Mouse (Mus musculus): ENCODE data around the gene BC025920. TPM values are rescaled to one million over a fixed set of nuclear protein-coding genes. Genes with fewer than 3 reads are reported as not detected.
A peak's percentile ranks its signal among the peaks of the same experiment; 100 is the strongest.

Gene BC025920
- polyA plus RNA-seq, 1 experiment from 2014 or later: 2.1 TPM

- H3K4me1 ChIP-seq (replicated peaks): no peaks in the 10 kb centered on the region
- H3K4me2 ChIP-seq: no peak overlapping the region
- H3K4me3 ChIP-seq: no peak overlapping the region
- H3K9me3 ChIP-seq: no peaks in the 10 kb centered on the region
- ATAC-seq (ENCODE audit: low FRiP score, low read depth): no peak
- 67% methylated on average over 3 of the region's 3 CpGs for WGBS
- no peak overlapping the region for H3K9ac ChIP-seq
- H3K36me3 ChIP-seq: no peaks in the 10 kb centered on the region
- H3K27me3 ChIP-seq: no peaks in the 10 kb centered on the region
- H3K27ac ChIP-seq (replicated peaks): no peak overlapping the region
Measured at GRCm38 (mm10) chr10:81612779-81613178, 6.7 kb downstream of the BC025920 start.

- no peak overlapping the region for H3K27ac ChIP-seq (replicated peaks)
- H3K9me3 ChIP-seq: no peaks in the 10 kb centered on the region
- H3K9ac ChIP-seq: no peak overlapping the region
- H3K4me3 ChIP-seq: no peak overlapping the region
- H3K4me1 ChIP-seq (replicated peaks): no peaks in the 10 kb centered on the region
- H3K36me3 ChIP-seq: no peaks in the 10 kb centered on the region
- H3K4me2 ChIP-seq: no peak overlapping the region
- 56% methylated on average over 6 of the region's 6 CpGs for WGBS
- ATAC-seq (ENCODE audit: low FRiP score, low read depth): no peak
- H3K27me3 ChIP-seq: no peaks in the 10 kb centered on the region
Measured at GRCm38 (mm10) chr10:81615486-81615885, 9.4 kb downstream of the BC025920 start.

GRCm38 (mm10) chr10:81619976-81620375, 13.9 kb downstream of the BC025920 start:
- H3K4me3 ChIP-seq: no peak overlapping the region
- WGBS: 88% methylated on average over 5 of the region's 5 CpGs
- no peak for ATAC-seq (ENCODE audit: low FRiP score, low read depth)
- no peak overlapping the region for H3K27ac ChIP-seq (replicated peaks)
- H3K36me3 ChIP-seq: peaks cover 13% of the 10 kb centered on the region; the same call in 1 of the 2 replicates
- H3K4me2 ChIP-seq: no peak overlapping the region
- no peaks in the 10 kb centered on the region for H3K9me3 ChIP-seq
- H3K9ac ChIP-seq: no peak overlapping the region
- H3K27me3 ChIP-seq: no peaks in the 10 kb centered on the region
- no peaks in the 10 kb centered on the region for H3K4me1 ChIP-seq (replicated peaks)

GRCm38 (mm10) chr10:81620786-81621185, 14.7 kb downstream of the BC025920 start:
- H3K4me2 ChIP-seq: no peak overlapping the region
- no peaks in the 10 kb centered on the region for H3K9me3 ChIP-seq
- peaks cover 13% of the 10 kb centered on the region; the same call in 1 of the 2 replicates for H3K36me3 ChIP-seq
- no peaks in the 10 kb centered on the region for H3K4me1 ChIP-seq (replicated peaks)
- ATAC-seq (ENCODE audit: low FRiP score, low read depth): no peak
- H3K27me3 ChIP-seq: no peaks in the 10 kb centered on the region
- no peak overlapping the region for H3K4me3 ChIP-seq
- 52% methylated on average over 9 of the region's 9 CpGs for WGBS
- H3K9ac ChIP-seq: no peak overlapping the region
- no peak overlapping the region for H3K27ac ChIP-seq (replicated peaks)

GRCm38 (mm10) chr10:81623441-81623840, 17.4 kb downstream of the BC025920 start:
- H3K9ac ChIP-seq: no peak overlapping the region
- no peak overlapping the region for H3K27ac ChIP-seq (replicated peaks)
- H3K9me3 ChIP-seq: no peaks in the 10 kb centered on the region
- peaks cover 21% of the 10 kb centered on the region for H3K4me1 ChIP-seq (replicated peaks)
- 56% methylated on average over 8 of the region's 8 CpGs for WGBS
- H3K36me3 ChIP-seq: peaks cover 13% of the 10 kb centered on the region; the same call in 1 of the 2 replicates
- no peak overlapping the region for H3K4me2 ChIP-seq
- no peak for ATAC-seq (ENCODE audit: low FRiP score, low read depth)
- H3K4me3 ChIP-seq: no peak overlapping the region
- no peaks in the 10 kb centered on the region for H3K27me3 ChIP-seq

GRCm38 (mm10) chr10:81626101-81626993, 20.3 kb downstream of the BC025920 start:
- Histone ChIP-seq H3K4me2 (peak overlapping the region; percentile 83), H3K9me3 (no peaks in the 10 kb centered on the region), H3K4me3 (peak overlapping the region; percentile 80), H3K36me3 (peaks cover 13% of the 10 kb centered on the region; the same call in 1 of the 2 replicates), H3K27ac (replicated peaks) (peak overlapping the region; percentile 91), H3K4me1 (replicated peaks) (peaks cover 21% of the 10 kb centered on the region), H3K9ac (peak overlapping the region; percentile 79), H3K27me3 (peaks cover 2% of the 10 kb centered on the region; the same call in 1 of the 2 replicates)
- peak; percentile 2; the same call in 1 of the 2 replicates for ATAC-seq (ENCODE audit: low FRiP score, low read depth)
- WGBS: 90% methylated on average over 22 of the region's 22 CpGs

- H3K4me3 ChIP-seq: peak within 1 kb of the TSS; percentile 80
- peak; percentile 88 for ATAC-seq (ENCODE audit: low FRiP score, low read depth)
- peak within 1 kb of the TSS; percentile 79 for H3K9ac ChIP-seq
- H3K27me3 ChIP-seq: peaks cover 2% of the 10 kb centered on the region; the same call in 1 of the 2 replicates
- no peaks in the 10 kb centered on the region for H3K9me3 ChIP-seq
- peaks cover 21% of the 10 kb centered on the region for H3K4me1 ChIP-seq (replicated peaks)
- 5% methylated on average over 40 of the region's 40 CpGs for WGBS
- peak within 1 kb of the TSS; percentile 83 for H3K4me2 ChIP-seq
- peaks cover 13% of the 10 kb centered on the region; the same call in 1 of the 2 replicates for H3K36me3 ChIP-seq
- peak within 1 kb of the TSS; percentile 91 for H3K27ac ChIP-seq (replicated peaks)
Measured at GRCm38 (mm10) chr10:81626994-81627835, 21.1 kb downstream of the BC025920 start, which contains the start of gene Sirt6. Sirt6 (minus strand) TSS chr10:81627797.

GRCm38 (mm10) chr10:81627836-81628220, 21.8 kb downstream of the BC025920 start:
- H3K27me3 ChIP-seq: peaks cover 2% of the 10 kb centered on the region; the same call in 1 of the 2 replicates
- H3K4me3 ChIP-seq: peak overlapping the region; percentile 80
- H3K27ac ChIP-seq (replicated peaks): peak overlapping the region; percentile 91
- H3K9ac ChIP-seq: peak overlapping the region; percentile 79
- ATAC-seq (ENCODE audit: low FRiP score, low read depth): peak; percentile 12; the same call in 1 of the 2 replicates
- peaks cover 9% of the 10 kb centered on the region; the same call in 1 of the 2 replicates for H3K36me3 ChIP-seq
- H3K4me2 ChIP-seq: peak overlapping the region; percentile 83
- H3K9me3 ChIP-seq: no peaks in the 10 kb centered on the region
- H3K4me1 ChIP-seq (replicated peaks): peaks cover 24% of the 10 kb centered on the region
- 64% methylated on average over 7 of the region's 7 CpGs for WGBS

GRCm38 (mm10) chr10:81628390-81628789, 22.3 kb downstream of the BC025920 start, which contains the start of gene Ankrd24:
Ankrd24 (plus strand) TSS chr10:81628540.
- Histone ChIP-seq H3K9me3 (no peaks in the 10 kb centered on the region), H3K36me3 (peaks cover 9% of the 10 kb centered on the region; the same call in 1 of the 2 replicates), H3K4me3 (peak within 1 kb of the TSS; percentile 80), H3K4me2 (peak within 1 kb of the TSS; percentile 83), H3K27ac (replicated peaks) (peak within 1 kb of the TSS; percentile 91), H3K27me3 (peaks cover 2% of the 10 kb centered on the region; the same call in 1 of the 2 replicates), H3K9ac (peak within 1 kb of the TSS; percentile 79), H3K4me1 (replicated peaks) (peaks cover 28% of the 10 kb centered on the region)
- 87% methylated on average over 16 of the region's 16 CpGs for WGBS
- ATAC-seq (ENCODE audit: low FRiP score, low read depth): peak; percentile 1; the same call in 1 of the 2 replicates

GRCm38 (mm10) chr10:81633253-81634099, 27.4 kb downstream of the BC025920 start:
- Histone ChIP-seq H3K27ac (replicated peaks) (peak overlapping the region; percentile 73), H3K4me3 (peak overlapping the region; percentile 44), H3K4me2 (peak overlapping the region; percentile 78), H3K9me3 (no peaks in the 10 kb centered on the region), H3K36me3 (no peaks in the 10 kb centered on the region), H3K9ac (peak overlapping the region; percentile 52), H3K4me1 (replicated peaks) (peaks cover 15% of the 10 kb centered on the region), H3K27me3 (peaks cover 2% of the 10 kb centered on the region; the same call in 1 of the 2 replicates)
- peak; percentile 90 for ATAC-seq (ENCODE audit: low FRiP score, low read depth)
- 4% methylated on average over 37 of the region's 37 CpGs for WGBS

- WGBS: 21% methylated on average over 8 of the region's 8 CpGs
- no peak overlapping the region for H3K27ac ChIP-seq (replicated peaks)
- peaks cover under 1% of the 10 kb centered on the region; the same call in 1 of the 2 replicates for H3K27me3 ChIP-seq
- no peak overlapping the region for H3K9ac ChIP-seq
- H3K36me3 ChIP-seq: no peaks in the 10 kb centered on the region
- no peak for ATAC-seq (ENCODE audit: low FRiP score, low read depth)
- no peak overlapping the region for H3K4me2 ChIP-seq
- no peak overlapping the region for H3K4me3 ChIP-seq
- H3K9me3 ChIP-seq: no peaks in the 10 kb centered on the region
- H3K4me1 ChIP-seq (replicated peaks): peaks cover 20% of the 10 kb centered on the region
Measured at GRCm38 (mm10) chr10:81636338-81636737, 30.3 kb downstream of the BC025920 start.

Data from hindbrain, embryonic 15.5 days (tissue).